Mouse (Mus musculus): Measurements from ENCODE around the gene Phldb2.

GRCm38 (mm10) chr16:45714489-45715150 is 238.8 kb downstream of the Phldb2 start:
- no peak for TF ChIP-seq GATA1 (IDR thresholded peaks at IDR 0.05; ENCODE audit: borderline replicate concordance, low read length)
- TF ChIP-seq FLI1 (IDR thresholded peaks at IDR 0.05; ENCODE audit: low read length): no peak
